Mouse (Mus musculus) liver, postnatal 0 days (tissue): ENCODE data around the gene Spata5.

Experiments used
- CTCF ChIP-seq: sonication (generic); IDR thresholded peaks from 2 replicates; pipeline ENCODE4 v1.5.1; 2016; ENCODE audit warnings: antibody characterized with exemption, low read depth
- EP300 ChIP-seq: IDR thresholded peaks from 2 replicates; pipeline ENCODE4 v1.6.1; 2016; ENCODE audit warnings: antibody characterized with exemption, low read depth, mild to moderate bottlenecking

DNA sequence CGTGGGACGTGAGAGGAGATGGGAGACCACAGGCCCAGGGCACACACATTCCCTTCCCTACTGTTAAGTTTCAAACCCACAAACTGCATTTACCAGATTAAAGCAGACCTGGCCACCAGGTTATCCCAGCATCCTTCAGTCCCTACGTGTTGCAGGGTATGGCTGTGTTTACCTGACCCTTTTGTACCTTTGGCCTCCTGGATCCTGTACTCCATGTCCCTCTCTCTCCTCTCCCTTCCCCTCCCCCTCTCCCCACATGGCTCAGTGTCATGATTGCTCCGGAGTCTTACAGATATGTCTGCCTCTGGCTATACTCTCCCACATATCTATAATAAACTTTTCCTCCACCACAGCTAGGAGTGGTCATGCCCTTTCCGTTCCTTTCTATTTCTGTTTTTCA, 177.5 kb downstream of the Spata5 start:
- TF ChIP-seq CTCF (no peak), EP300 (no peak)
